Mouse (Mus musculus): ENCODE data around the gene Kbtbd13. TPM values are rescaled to one million over a fixed set of nuclear protein-coding genes. Genes with fewer than 3 reads are reported as not detected.

Kbtbd13 gene
- polyA plus RNA-seq, 1 experiment from 2014 or later: 1.7 TPM

- H3K36me3 ChIP-seq: no peaks in the 10 kb centered on the region
- no peak overlapping the region for H3K9ac ChIP-seq
- H3K4me2 ChIP-seq: no peak overlapping the region
- no peak overlapping the region for H3K27ac ChIP-seq (replicated peaks)
- 63% methylated on average over 3 of the region's 3 CpGs for WGBS
- H3K27me3 ChIP-seq (replicated peaks): no peaks in the 10 kb centered on the region; the same call in 1 of the 2 replicates
- H3K4me3 ChIP-seq: no peak overlapping the region
- ATAC-seq (ENCODE audit: extremely low read depth, insufficient number of reproducible peaks, low FRiP score, low TSS enrichment): no peak
- no peaks in the 10 kb centered on the region for H3K9me3 ChIP-seq
- H3K4me1 ChIP-seq: no peaks in the 10 kb centered on the region
These were observed 28.2 kb upstream of the Kbtbd13 start for GRCm38 (mm10) chr9:65419633-65420032.

- 34% methylated on average over 3 of the region's 3 CpGs for WGBS
These were observed 26.3 kb upstream of the Kbtbd13 start for GRCm38 (mm10) chr9:65417738-65418137.

DNA sequence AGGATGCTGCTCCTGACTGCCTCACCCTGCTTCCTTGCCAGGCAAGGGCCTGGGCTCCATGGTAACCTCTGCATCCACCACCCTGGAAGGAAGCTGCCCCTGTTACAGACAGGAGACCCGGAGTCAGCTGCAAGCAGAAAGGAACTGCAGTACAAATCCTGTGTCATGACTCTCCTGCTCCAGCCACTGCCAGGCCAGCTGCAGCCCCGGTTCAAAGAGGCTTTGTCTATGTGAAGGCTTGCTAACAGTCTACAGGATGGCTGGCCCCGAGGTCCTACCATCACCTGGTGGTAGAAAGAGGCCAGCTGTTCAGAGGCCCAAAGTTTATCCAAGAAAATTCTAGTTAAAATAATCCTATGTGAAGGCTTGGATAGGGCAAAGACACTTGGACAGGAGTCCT lies 19.9 kb upstream of the Kbtbd13 start:
- Histone ChIP-seq H3K4me3 (no peak overlapping the region), H3K4me2 (no peak overlapping the region), H3K36me3 (0 out of 2 replicates have a peak, but pooled peaks cover 3% of the 10 kb centered on the region), H3K9ac (no peak overlapping the region), H3K27ac (replicated peaks) (no peak overlapping the region), H3K4me1 (no peaks in the 10 kb centered on the region), H3K9me3 (no peaks in the 10 kb centered on the region), H3K27me3 (replicated peaks) (peaks cover 3% of the 10 kb centered on the region; the same call in 1 of the 2 replicates)
- no peak for ATAC-seq (ENCODE audit: extremely low read depth, insufficient number of reproducible peaks, low FRiP score, low TSS enrichment)
- 55% methylated on average over 3 of the region's 3 CpGs for WGBS

More at GRCm38 (mm10) chr9:65417738-65418137, 26.3 kb upstream of the Kbtbd13 start:
- Histone ChIP-seq H3K9ac (no peak overlapping the region), H3K9me3 (no peaks in the 10 kb centered on the region), H3K27ac (replicated peaks) (no peak overlapping the region), H3K4me1 (no peaks in the 10 kb centered on the region), H3K36me3 (no peaks in the 10 kb centered on the region), H3K27me3 (replicated peaks) (peaks cover 3% of the 10 kb centered on the region; the same call in 1 of the 2 replicates), H3K4me2 (no peak overlapping the region), H3K4me3 (no peak overlapping the region)
- ATAC-seq (ENCODE audit: extremely low read depth, insufficient number of reproducible peaks, low FRiP score, low TSS enrichment): no peak

DNA sequence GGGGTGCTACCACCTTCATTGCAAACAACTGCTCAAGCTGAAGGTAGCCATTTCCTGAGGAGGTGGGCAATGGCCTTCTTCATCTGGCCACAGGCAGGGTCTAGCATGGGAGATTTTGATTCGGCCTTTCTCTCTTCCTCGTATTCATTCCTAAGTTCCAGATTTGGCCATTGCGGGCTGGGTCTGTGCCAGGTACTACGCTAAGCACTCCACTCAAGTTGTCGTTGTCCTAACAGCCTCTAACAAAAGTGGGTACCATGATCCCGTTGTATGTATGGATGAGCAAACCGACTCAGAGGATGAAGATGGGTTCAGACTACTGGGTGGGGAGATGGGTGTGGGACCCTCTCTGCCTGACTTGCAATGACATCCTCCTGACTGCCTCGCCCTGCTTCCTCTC lies 18.9 kb upstream of the Kbtbd13 start:
- no peak overlapping the region for H3K27ac ChIP-seq (replicated peaks)
- H3K9ac ChIP-seq: no peak overlapping the region
- H3K4me1 ChIP-seq: no peaks in the 10 kb centered on the region
- no peaks in the 10 kb centered on the region for H3K9me3 ChIP-seq
- 90% methylated on average over 8 of the region's 8 CpGs for WGBS
- no peak overlapping the region for H3K4me2 ChIP-seq
- no peak for ATAC-seq (ENCODE audit: extremely low read depth, insufficient number of reproducible peaks, low FRiP score, low TSS enrichment)
- no peak overlapping the region for H3K4me3 ChIP-seq
- 0 out of 2 replicates have a peak, but pooled peaks cover 3% of the 10 kb centered on the region for H3K27me3 ChIP-seq (replicated peaks)
- 0 out of 2 replicates have a peak, but pooled peaks cover 3% of the 10 kb centered on the region for H3K36me3 ChIP-seq

DNA sequence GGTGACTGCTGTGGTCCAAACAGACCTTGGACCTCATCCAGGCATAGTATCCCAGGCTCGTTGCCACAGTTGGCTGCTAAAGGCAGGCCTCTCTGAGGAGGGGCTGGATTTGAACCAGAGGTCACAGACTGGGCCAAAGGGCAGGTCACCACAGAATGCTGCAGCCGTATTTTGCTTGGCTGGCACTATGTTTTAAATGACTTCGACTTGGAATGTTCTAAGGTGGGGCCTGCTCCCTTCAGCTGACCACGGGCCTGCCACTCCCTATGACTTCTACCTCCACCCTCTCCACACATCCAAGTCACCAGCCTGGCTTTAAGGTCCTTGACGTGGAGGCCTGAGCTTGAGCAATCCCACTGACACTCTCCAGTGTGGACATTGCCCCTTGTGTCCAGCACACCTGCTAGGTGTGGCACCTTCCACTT lies 17.4 kb upstream of the Kbtbd13 start:
- WGBS: 67% methylated on average over 5 of the region's 5 CpGs
- no peak for ATAC-seq (ENCODE audit: extremely low read depth, insufficient number of reproducible peaks, low FRiP score, low TSS enrichment)
- Histone ChIP-seq H3K9ac (no peak overlapping the region), H3K27ac (replicated peaks) (no peak overlapping the region), H3K4me1 (peaks cover 12% of the 10 kb centered on the region), H3K9me3 (no peaks in the 10 kb centered on the region), H3K27me3 (replicated peaks) (0 out of 2 replicates have a peak, but pooled peaks cover 1% of the 10 kb centered on the region), H3K4me3 (no peak overlapping the region), H3K4me2 (no peak overlapping the region), H3K36me3 (0 out of 2 replicates have a peak, but pooled peaks cover 3% of the 10 kb centered on the region)

DNA sequence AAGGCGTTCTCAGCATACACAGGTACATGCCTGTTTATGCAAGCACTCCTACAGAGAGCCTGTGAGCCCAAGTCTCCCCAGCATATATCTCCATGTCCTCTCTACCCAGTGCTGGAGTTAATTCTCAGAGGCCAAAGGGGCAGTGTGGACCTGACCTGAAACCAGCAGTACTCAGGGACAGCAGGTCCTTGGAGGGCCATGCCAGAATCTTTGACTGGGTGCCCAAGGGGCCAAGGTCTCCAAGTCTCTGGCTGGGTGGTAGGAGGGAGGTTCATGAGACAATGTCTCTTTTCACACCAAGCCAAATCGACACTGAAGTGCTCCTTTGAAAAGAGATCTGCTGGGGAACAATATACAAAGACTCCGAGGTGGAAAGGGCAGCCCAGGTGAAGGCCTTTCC lies 16.4 kb upstream of the Kbtbd13 start:
- H3K9me3 ChIP-seq: no peaks in the 10 kb centered on the region
- no peak overlapping the region for H3K4me2 ChIP-seq
- no peak overlapping the region for H3K9ac ChIP-seq
- no peak overlapping the region for H3K4me3 ChIP-seq
- 69% methylated on average over 3 of the region's 3 CpGs for WGBS
- H3K36me3 ChIP-seq: 0 out of 2 replicates have a peak, but pooled peaks cover 3% of the 10 kb centered on the region
- peaks cover 14% of the 10 kb centered on the region for H3K4me1 ChIP-seq
- H3K27me3 ChIP-seq (replicated peaks): no peaks in the 10 kb centered on the region
- ATAC-seq (ENCODE audit: extremely low read depth, insufficient number of reproducible peaks, low FRiP score, low TSS enrichment): no peak
- no peak overlapping the region for H3K27ac ChIP-seq (replicated peaks)

DNA sequence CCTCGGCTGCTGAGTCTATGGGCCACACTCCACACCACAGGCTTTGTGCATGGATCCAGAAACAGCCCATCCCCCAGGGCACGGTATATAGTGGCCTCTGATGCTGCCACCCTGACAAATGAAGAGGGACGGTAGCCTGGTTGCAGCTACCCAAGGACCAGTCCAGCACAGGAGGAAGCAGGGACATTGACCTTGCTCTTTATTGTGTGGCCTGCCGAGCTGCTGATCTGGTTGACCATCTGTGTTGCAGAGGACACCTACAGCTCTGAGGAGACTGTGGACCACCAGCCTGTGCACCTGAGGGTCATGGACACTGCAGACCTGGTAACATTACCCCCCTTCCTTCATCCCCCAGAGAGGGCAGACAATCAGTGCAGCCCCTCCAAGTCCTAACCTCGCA lies 15.9 kb upstream of the Kbtbd13 start:
- H3K4me3 ChIP-seq: no peak overlapping the region
- 71% methylated on average over 5 of the region's 5 CpGs for WGBS
- no peak overlapping the region for H3K9ac ChIP-seq
- no peaks in the 10 kb centered on the region for H3K9me3 ChIP-seq
- H3K4me2 ChIP-seq: no peak overlapping the region
- no peak overlapping the region for H3K27ac ChIP-seq (replicated peaks)
- no peaks in the 10 kb centered on the region for H3K27me3 ChIP-seq (replicated peaks)
- peaks cover 14% of the 10 kb centered on the region for H3K4me1 ChIP-seq
- 0 out of 2 replicates have a peak, but pooled peaks cover 3% of the 10 kb centered on the region for H3K36me3 ChIP-seq
- no peak for ATAC-seq (ENCODE audit: extremely low read depth, insufficient number of reproducible peaks, low FRiP score, low TSS enrichment)

- Histone ChIP-seq H3K4me3 (no peak overlapping the region), H3K27ac (replicated peaks) (peak overlapping the region; percentile 37; the same call in 1 of the 2 replicates), H3K36me3 (no peaks in the 10 kb centered on the region), H3K9ac (no peak overlapping the region), H3K27me3 (replicated peaks) (0 out of 2 replicates have a peak, but pooled peaks cover 8% of the 10 kb centered on the region), H3K4me2 (no peak overlapping the region), H3K9me3 (no peaks in the 10 kb centered on the region), H3K4me1 (peaks cover 14% of the 10 kb centered on the region)
- ATAC-seq (ENCODE audit: extremely low read depth, insufficient number of reproducible peaks, low FRiP score, low TSS enrichment): no peak
- WGBS: 87% methylated on average over 2 of the region's 2 CpGs
These were observed 13.7 kb upstream of the Kbtbd13 start for GRCm38 (mm10) chr9:65405184-65405449.

- Histone ChIP-seq H3K36me3 (no peaks in the 10 kb centered on the region), H3K4me1 (peaks cover 14% of the 10 kb centered on the region), H3K9ac (0 out of 2 replicates have a peak overlapping the region, but pooled peaks have one; percentile 28), H3K27ac (replicated peaks) (peak overlapping the region; percentile 37; the same call in 1 of the 2 replicates), H3K27me3 (replicated peaks) (0 out of 2 replicates have a peak, but pooled peaks cover 8% of the 10 kb centered on the region), H3K9me3 (no peaks in the 10 kb centered on the region), H3K4me2 (peak overlapping the region; percentile 58), H3K4me3 (no peak overlapping the region; the same call in 1 of the 2 replicates)
- WGBS: 46% methylated on average over 15 of the region's 15 CpGs
- no peak for ATAC-seq (ENCODE audit: extremely low read depth, insufficient number of reproducible peaks, low FRiP score, low TSS enrichment)
These were observed 13.1 kb upstream of the Kbtbd13 start for GRCm38 (mm10) chr9:65404331-65405183.

- no peak overlapping the region for H3K4me2 ChIP-seq
- H3K4me3 ChIP-seq: no peak overlapping the region
- no peak overlapping the region for H3K27ac ChIP-seq (replicated peaks)
- H3K9ac ChIP-seq: no peak overlapping the region
- peaks cover 20% of the 10 kb centered on the region for H3K4me1 ChIP-seq
- peaks cover 21% of the 10 kb centered on the region; the same call in 1 of the 2 replicates for H3K27me3 ChIP-seq (replicated peaks)
- no peaks in the 10 kb centered on the region for H3K36me3 ChIP-seq
- no peak for ATAC-seq (ENCODE audit: extremely low read depth, insufficient number of reproducible peaks, low FRiP score, low TSS enrichment)
- WGBS: 78% methylated on average over 6 of the region's 6 CpGs
- H3K9me3 ChIP-seq: no peaks in the 10 kb centered on the region
These were observed 8.5 kb upstream of the Kbtbd13 start for GRCm38 (mm10) chr9:65399934-65400333.

GRCm38 (mm10) chr9:65398279-65398678 lies 6.8 kb upstream of the Kbtbd13 start, which contains the start of gene Rasl12:
Gene Rasl12, plus strand, starts transcription at chr9:65398506.
- H3K36me3 ChIP-seq: no peaks in the 10 kb centered on the region
- H3K4me3 ChIP-seq: peak within 1 kb of the TSS; percentile 58
- H3K4me2 ChIP-seq: peak within 1 kb of the TSS; percentile 78
- H3K9ac ChIP-seq: peak within 1 kb of the TSS; percentile 78
- peaks cover 21% of the 10 kb centered on the region; the same call in 1 of the 2 replicates for H3K27me3 ChIP-seq (replicated peaks)
- under 1% methylated on average over 24 of the region's 24 CpGs for WGBS
- H3K4me1 ChIP-seq: peaks cover 13% of the 10 kb centered on the region
- ATAC-seq (ENCODE audit: extremely low read depth, insufficient number of reproducible peaks, low FRiP score, low TSS enrichment): no peak; the same call in 1 of the 2 replicates
- no peak within 1 kb of the TSS for H3K27ac ChIP-seq (replicated peaks)
- no peaks in the 10 kb centered on the region for H3K9me3 ChIP-seq

Measured in heart, embryonic 13.5 days (tissue).